Mouse (Mus musculus) retina, adult 2 months (tissue): ENCODE data around the gene Gucd1.

Experiments
- DNase-seq: peaks from one replicate; pipeline ENCODE4 v3.0.0-alpha.2; 2012; ENCODE audit warnings: low read depth, low spot score

Gucd1 gene

DNA sequence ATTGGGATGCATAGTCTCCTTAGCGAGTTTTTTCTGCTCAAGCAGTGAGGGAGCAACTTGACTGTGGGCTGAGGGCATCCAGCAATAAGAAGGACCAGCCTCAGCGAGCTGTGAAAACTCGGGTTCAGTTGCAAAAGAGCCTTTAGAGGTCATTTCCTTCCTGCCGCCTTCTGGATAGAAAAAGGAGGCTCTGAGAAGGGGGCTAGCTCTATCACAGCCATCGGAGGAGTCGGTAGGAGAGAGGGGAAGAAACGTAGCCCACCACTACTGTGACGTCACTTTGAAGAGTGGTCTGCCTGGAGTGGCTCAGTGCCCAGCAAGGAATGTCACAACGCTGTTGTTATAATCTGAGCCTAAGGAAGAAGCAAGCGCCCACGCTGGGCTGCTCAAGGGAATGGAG lies 190.7 kb downstream of the Gucd1 start:
- DNase-seq: no peak

DNA sequence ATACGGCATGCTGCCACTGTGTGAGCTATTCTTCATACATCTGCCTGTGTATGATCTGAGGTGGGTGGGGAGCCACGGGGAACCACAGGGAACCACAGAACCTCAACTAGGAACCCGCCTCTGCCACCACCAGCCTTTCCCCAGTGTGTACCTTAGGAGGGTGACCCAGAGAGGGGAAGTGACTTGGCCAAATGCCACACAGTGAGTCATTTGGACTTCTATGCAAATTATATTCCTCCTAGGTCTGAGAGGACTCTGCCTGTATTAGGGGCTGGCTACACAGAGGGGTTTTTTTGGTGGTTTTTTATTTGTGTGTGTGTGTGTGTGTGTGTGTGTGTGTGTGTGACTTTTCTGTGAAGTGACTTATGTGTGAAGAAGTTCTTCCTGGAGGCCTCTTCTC lies 191.2 kb downstream of the Gucd1 start:
- no peak for DNase-seq

DNA sequence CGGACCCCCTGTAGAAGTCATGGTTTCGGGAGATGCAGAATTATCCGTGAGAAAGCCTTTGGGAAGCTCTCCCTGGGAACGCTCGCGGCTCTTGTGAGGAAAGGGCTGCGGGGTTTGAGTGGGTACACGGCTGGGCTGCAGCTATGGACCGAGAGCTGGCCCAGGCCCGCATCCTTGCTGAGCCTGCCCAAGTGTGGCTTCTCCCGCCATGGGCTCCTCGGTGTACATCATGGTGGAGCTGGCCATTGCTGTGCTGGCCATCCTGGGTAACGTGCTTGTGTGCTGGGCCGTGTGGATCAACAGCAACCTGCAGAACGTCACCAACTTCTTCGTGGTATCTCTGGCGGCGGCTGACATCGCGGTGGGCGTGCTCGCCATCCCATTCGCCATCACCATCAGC lies 192.0 kb downstream of the Gucd1 start:
- DNase-seq: no peak

DNA sequence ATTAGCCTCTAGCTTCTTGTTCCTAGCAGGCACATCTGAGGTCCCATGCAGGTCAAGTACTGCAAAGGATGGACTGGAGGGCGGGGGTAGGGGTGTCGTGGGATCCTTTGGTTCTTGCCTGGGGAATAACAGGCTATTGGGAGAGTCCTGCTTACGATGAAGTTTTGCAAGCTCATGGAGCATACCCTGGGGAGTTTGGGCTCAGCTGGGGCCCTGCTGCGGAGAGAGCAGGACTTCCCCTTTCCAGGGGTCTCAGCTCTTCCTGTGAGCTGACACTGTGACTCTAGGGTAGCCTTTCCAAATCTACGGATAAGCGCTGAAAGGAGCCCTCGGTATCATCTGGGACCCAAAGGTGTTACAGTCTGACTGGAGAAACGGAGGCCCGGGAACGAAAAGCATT lies 193.4 kb downstream of the Gucd1 start:
- DNase-seq: no peak

DNA sequence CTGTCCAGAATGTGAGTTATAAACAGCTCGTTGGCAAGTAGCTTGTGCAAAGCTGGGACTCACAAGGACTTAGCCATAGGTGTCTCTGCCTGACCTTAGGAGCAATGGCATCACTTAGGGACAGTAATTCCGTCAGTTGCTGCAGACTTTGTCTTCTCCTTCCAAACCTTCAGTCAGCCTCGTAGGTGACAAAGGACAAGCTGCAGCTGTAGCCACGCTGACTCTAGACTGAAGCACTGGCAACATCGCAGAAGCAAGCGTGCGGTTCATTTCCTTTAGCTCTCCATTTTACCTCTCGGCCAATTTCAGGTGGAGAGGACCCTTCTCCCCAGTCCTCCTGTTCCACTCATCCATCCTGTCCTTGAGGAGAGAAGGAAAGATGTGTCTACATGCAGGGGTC lies 193.8 kb downstream of the Gucd1 start:
- no peak for DNase-seq

DNA sequence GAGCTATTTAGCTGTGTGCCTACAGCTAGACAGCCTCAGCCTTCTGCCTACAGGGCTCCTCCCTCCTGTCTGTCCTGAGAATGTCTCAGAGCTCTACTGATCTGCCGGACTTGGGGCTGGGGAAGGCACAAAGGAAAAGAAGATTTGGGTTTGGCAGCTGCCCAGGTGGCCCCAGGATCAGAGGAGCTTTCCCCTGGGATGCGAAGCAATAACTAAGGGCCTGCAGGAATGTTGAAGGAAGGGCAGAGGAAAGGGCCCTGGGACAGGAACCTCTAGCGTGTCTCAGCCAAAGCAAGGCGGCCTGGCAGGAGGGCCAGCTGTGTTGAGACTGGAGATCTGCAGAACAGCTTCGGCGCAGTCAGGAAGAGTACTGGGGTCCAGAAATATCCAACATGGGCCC lies 194.8 kb downstream of the Gucd1 start:
- no peak for DNase-seq

DNA sequence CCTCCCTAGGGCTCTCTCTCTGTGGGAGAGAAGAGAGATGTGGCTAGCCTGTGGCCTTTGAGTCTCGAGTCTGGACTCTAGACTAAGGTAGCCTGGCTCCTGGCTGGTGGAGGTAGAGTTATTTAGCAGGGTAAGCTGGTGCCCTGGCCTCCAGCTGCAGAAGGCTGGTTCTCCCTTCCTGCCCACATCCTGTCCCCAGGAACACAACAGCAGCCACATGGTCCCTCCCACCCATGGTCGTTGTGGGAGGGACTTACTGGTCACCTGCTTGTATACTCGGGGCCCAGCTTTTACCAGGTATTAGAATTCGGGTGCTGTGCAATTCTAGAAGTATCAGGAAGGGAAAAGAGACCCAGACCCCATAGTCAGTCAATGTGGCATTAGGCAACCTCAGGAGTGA lies 197.5 kb downstream of the Gucd1 start:
- no peak for DNase-seq

DNA sequence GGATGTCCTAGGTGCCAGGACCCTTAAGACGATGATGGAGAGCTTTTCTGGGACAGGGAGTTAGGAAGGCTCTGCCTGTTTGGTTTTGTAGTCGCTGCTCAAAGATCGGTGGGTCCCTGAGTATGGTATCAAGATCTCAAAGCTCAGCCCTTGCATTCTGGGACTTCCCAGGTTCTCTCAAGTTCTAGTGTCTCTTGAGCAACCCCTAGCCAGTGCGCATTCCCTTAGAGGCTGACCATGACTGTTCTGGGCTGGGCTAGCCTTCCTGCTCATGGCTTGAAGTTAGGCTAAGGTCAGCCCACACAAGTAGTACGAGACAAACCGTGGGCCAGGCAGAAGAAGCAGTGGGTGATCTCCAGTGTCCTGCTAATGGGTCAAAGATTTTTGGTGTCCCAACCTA lies 199.6 kb downstream of the Gucd1 start:
- DNase-seq: no peak

DNA sequence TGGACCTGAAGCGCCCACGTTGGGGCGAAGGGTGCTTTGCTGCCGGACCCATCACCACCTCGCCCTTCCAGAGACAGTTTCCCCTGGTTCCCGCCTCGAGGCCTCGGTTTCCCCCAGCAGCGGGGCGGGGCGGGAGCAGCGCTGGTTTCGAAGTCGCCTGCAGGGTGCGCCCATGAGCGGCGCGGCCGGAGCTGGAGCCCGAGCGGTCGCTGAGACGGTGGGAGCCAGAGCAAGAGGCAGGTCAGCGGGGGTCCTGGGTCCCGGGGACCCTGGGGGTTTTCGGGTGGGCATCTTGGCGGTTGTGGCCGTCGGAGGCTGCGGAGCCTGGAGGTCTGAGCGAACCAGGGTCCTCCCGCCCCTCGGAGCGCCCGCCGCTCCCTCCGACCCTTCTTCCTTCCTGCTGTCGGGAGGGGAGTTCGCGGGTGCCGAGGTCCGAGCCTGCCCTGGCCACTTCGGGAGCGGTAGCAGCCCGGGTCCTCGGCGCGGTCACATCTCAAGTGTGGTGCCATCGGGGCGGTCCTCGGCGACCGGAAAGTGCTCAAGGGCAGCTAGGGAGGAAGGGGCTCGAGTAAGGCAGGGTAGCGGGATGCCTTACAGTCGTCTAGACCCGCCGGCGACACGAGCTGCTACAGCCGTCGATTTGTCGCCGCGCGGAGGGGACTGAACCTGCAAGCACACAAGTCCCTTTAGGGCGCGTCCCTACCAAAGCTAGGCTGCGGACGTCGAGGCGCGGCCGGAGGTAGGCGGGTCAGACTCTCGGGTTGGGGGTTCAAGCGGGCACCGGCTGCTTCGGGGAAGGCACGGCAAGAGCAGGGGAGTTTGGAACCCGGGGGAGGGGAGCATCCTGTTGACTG lies 200.6 kb downstream of the Gucd1 start:
- no peak for DNase-seq

DNA sequence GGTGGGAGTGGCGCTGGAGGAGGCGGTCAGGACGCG lies 201.1 kb downstream of the Gucd1 start, which contains the start of gene Adora2a:
Gene Adora2a, plus strand, starts transcription at position 6 of the 36 bp plus-strand sequence.
- DNase-seq: no peak

DNA sequence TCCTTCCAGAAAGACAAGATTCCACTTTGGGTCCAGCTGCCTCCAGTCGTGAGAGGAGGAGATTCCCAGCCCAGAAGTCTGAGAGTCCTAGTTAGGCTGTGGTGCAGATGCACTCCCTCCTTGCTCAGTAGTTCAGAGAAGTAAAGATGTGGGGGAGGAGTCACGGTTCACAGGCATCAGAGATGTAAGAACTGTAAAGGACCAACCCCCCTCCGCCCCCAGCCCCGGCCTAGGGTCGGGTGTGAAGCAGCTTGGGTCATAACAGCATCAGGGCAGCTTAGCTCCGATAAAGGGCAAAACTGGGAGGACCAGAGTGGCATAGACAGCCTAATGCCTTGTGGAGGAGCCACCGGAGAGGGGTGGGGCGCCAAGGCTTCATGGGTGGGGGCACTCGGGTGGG lies 201.3 kb downstream of the Gucd1 start:
- DNase-seq: no peak

DNA sequence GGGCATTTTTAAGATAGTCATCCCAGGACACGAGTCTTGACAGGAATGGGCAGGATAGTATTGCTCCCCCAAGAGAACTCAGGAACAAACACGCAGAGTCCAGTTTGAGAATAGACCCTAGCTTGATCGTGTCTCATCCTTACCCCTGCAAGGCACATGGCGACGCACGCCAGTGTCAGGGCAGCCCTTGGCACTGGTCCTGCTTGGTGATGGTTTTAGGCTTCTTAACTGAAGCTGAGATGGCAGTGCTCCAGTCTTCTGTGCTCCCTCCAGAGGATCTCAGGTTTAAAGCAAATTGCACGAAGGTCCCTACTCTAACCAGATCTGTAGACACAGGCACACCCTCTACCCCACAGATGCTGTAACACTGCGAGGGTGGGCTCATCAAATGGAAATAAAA lies 202.0 kb downstream of the Gucd1 start:
- no peak for DNase-seq

DNA sequence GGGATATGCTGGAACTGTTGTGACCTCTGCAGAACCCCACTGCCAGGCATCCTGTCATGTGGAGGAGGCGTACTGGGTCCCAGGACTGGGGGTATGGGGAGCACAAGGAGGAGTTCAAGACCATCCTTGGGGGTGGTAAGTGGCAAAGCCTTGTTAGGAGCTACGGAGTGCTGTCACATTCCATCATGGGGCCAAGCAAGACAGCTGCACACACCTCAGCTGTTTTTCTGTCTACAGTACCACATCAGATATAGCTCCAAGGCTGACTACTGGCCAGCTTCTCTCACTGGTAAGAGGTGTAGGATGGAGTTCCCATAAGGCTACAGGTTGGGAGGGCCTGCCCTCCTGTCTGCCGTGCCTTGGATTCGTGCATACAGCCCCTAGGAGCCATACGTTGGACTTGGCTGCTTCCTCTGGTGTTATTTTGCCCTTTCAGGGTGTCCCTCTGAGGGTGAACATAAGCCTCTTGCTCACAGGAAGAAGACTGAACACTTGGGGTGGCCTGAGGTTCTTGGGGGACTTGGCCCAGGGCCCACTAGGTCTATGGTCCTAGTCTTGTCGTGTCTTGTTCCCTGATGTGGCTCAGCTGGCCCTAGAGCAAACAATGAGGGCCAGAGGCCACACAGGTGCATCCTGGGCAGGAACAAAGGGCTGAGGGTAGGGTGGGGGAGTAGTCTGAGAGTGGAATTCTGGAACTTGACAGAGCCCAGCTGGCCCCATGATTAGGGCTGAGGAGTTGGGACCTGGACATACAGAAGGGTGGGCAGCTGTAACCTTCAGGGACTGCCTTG lies 203.4 kb downstream of the Gucd1 start:
- no peak for DNase-seq

DNA sequence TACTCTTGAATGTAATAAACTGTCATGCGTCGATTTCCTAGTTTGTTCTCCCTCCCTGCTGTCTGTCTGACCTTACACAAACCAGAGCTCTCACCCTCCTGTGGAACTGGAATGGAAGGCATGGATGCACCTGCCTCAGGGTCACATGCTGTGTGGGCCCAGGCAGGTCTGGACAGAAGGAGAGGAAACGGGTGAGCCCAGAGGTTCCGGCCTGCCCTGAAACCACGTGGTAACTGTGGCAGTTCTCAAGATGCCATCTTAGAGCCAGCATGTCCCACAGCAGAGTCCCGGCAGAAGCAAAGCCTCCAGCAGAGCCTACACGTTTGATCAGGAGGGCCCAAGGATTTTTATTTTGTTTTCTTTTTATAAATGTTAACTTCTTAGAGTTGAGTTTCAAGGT lies 205.4 kb downstream of the Gucd1 start:
- DNase-seq: no peak

DNA sequence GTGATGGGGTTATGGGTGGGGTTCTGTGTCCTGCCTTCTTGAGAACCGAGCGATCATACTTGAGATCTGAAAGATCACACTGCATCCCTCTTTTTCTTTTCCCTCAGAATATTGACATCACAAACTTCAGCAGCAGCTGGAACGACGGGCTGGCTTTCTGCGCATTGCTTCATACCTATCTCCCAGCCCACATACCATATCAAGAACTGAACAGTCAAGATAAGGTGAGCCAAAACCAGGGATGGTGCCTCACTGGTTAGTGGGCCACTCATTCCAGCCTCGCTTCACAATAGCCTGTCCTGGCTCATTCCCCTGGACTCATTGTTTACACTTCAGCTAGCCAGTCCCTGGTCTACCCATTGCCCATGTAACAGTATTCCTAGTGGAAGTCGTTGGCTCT lies 210.6 kb downstream of the Gucd1 start:
- no peak for DNase-seq

DNA sequence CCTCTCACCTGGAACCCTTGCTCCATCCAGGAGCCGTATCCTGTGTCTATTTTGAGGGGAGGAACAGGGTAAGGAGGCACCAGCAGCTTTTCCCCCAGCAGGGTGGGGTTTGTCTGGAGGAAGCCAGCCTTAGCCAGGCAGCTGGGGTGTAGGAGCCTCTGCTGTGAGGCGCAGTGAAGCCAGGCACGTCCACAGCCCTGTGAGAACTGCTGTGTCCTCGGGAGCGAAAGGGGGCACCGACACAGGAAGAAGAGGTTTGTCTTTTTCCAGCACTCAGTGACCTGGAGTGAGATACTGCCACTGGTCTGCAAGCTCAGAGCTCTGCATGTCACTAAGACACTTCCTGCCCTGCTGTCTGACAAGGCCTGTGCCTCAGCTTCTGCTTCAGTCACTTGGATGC lies 213.4 kb downstream of the Gucd1 start:
- no peak for DNase-seq

DNA sequence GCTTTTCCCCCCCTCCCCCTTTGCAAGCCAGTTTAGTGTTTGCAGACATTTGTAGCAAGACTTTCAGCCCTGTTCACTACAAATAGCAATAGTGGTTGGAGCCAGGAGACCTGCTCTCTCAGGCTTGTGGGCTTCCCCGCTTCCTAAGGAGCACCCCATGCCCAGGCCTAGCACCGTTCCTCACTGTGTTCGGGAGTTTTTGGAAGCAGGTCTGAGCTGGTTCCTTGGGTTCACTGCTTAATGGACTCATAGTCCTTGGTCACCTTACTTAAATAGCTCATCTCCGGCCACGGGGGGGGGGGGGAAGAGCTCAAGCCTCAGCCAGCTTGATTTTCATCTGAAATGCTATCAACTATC lies 213.7 kb downstream of the Gucd1 start:
- no peak for DNase-seq

DNA sequence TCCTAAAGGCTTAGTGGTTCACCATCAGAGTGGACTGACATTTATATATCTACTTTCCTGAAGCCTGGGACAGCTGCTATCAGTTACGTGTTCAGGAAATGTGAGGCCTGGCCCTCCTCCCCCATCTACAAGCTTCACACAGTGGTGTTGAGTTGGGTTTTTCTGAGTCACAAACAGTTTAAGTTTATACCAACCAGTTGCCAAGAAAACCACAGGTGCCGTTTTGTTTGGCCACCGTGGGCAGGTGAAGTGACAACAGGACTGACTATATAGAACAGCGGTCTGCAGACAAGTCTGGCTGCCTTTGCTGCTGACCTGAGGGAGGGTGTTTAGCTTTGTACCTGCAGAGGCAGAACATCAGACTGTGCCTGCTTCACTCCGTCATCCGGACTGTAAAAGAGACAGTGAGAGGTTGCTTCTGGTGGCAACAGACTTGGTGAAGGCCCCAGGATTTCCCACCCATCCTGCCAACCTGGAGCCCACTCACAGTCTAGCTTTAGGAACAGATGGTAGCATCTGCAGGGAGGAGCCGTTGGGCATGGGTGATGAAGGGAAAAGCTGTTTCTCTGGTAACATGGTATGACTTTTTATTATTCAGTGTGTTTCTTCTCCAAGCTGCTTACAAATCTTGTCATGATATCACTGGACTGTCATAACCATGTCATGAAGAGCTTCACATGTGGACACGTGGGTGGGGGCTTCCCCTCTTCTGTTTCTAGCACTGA lies 214.3 kb downstream of the Gucd1 start:
- DNase-seq: no peak

DNA sequence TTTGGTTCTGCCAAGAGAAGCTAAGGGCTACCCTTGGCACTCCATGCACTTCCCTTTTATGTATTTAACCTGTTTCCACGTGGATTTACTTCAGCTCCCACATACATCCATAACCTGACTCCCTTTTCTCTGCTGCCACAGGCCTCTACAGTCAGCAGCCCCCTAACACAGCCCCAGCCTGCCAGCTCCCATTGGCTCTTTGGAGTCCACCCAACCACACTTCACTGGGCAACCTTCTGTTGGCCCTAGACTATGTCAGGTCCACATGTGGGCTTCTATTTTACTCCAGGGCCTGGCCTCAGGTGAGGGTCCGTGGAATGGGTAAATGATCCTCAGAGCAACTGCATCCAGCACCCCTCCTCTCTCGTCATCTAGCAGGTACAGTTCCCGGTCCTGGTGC lies 215.2 kb downstream of the Gucd1 start:
- DNase-seq: no peak

DNA sequence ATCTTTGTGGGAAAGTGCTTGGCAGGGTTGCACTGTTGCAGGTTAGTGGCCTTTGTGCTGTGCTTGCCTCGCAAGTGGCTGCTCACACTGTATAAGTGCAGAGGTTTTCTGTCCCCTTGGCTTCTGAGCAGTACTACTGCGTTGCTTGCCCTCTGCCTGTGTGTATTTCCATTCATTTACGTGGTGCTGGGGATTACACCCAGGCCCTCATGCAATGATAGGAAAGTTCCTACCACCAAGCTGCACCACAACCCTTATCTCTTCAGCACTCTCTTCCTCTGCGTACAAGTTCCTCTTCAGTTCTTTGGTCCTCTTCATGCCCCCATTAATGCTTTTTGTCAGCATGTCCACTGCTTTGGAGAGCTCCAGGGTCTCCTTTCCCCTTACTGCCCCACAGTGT lies 215.8 kb downstream of the Gucd1 start:
- no peak for DNase-seq

DNA sequence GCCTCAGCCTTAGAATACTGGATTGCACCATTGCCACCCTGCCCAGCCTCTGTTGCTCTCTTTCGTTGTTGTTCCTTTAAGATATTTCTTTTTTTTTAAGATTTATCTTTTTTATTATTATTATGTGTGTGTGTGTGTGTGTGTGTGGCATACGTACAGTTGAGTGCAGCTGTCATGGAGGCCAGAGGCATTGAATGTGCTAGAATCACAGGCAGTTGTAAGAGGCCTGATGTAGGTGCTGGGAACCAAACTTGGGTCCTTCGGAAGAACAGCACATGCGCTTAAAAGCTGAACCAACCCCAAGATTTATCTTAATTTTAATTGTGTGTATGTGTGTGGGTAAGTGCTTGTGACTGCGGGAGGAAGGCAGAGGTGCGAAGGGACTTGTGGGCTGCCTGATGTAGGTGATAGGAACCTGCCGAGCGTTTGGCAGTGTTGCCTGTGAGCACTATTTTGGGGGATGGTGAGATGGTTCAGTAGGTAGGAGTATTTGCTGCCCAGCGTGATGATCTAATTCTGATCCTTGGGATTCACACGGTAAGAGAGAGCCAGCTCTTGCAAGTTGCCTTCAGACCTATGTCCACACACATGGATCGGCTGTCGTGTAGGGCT lies 216.5 kb downstream of the Gucd1 start:
- DNase-seq: no peak
